Mouse (Mus musculus) gastrocnemius, adult 2 months (tissue): ENCODE measurements at regions not wholly inside any gene's neighbourhood (a gene's known extent, or its start where the extent isn't known, plus 50 kb on each side); places are given as distances from the start of the nearest gene placed in this dataset.

Experiments used
- DNase-seq: peaks from one replicate; pipeline ENCODE4 v3.0.0; 2022
- H3K27ac ChIP-seq: fragments of 200-600 bp; 2 replicates; pipeline ENCODE4 v1.8.1; 2022; ENCODE audit warnings: mild to moderate bottlenecking
- H3K4me3 ChIP-seq: fragments of 200-600 bp; 2 replicates; pipeline ENCODE4 v1.8.1; 2022; ENCODE audit warnings: mild to moderate bottlenecking, moderate library complexity
- CTCF ChIP-seq: fragments of 200-600 bp; IDR thresholded peaks from 2 replicates; pipeline ENCODE4 v1.8.1; 2022; ENCODE audit warnings: antibody characterized with exemption, mild to moderate bottlenecking, moderate library complexity
- intact Hi-C: fragments of 180-260 bp; cut with DNase I; formaldehyde crosslinking; loops from one replicate; pipeline ENCODE4 v1.15.1; 2025

- no peak for TF ChIP-seq CTCF
- DNase-seq = no peak
- Histone ChIP-seq H3K4me3 (no peak overlapping the region), H3K27ac (no peak overlapping the region)
- intact Hi-C loops = no loop called here
These were observed 172.7 kb upstream of the Runx1 start for GRCm38 (mm10) chr16:92998689-92999088.

DNA sequence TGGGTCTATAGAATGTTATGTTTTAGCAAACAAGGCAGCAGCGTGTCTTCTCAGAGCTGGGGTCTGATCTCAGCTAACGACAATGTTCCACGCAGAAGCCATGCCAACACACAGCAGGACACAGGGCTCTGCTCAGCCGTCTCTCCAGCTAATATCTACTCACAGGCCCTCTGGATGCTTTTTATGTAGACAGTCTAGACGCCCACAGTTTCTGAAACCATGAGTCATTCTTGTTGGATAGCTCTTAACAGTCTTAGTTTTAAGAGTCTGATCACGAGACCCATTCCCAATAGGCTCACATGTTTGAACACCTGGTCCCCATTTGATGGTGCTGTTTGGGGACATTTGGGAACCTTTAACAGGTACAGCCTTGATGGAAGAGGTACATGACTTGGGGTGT, 171.7 kb upstream of the Runx1 start:
- intact Hi-C loops = no loop called here
- Histone ChIP-seq H3K4me3 (no peak overlapping the region), H3K27ac (no peak overlapping the region)
- no peak for TF ChIP-seq CTCF
- no peak for DNase-seq

DNA sequence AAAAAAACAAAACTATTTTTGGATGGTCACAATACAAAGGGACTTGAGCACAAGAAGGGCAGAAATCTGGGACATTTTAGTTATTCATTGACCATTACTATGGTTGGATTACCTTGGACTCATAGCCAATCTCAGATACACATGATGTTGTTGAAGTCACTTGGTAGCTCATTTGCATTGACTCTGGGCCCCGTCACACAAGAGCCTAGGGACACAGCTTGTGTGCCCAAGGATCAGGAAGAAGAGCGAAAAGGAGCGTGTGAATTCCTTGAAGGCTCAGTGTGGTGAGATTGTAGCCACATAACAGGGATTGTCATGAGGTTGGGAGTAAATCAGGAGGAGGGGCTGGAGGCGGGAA, 170.0 kb upstream of the Runx1 start:
- TF ChIP-seq CTCF = no peak
- intact Hi-C loops = no loop called here
- Histone ChIP-seq H3K4me3 (no peak overlapping the region), H3K27ac (no peak overlapping the region)
- no peak for DNase-seq

DNA sequence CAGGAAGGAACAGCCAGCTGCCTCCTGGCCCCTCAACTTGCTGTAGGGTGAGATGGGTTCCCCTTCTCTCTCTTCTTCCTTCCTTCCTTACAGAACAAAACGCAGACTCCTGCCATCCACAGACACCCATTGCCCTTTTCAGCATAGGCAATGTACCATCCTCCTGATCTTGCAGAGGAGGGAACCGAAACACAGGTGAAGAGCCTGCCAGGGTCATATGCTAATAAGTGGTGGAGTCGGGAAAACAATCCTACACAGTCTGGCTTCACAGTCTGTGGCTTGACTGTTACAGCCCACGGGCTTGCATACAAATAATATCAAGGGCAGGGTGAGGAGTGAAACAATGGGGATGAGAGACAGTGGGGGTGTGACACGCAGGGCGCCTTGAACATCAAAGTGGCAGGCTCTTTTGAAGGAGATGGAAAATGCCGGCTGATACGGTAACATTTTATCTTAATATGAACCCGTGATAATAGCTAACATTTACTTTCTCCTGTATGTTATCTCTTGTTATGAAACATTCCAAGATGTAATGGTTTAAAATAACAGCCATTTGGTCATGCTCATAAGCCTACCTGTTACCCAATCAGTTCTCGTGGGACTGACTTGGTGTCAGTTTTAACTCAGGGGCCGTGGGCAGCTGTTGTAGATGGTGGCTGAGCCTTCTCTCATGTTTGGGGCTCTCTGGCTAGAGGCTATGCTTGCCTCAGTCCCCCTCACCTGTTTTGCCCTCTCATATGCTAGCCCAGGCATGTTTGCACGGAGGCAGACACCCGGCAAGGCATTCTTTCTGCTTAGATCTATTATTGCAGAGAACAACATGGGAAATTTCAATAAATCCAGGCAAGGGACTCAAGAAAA, 169.4 kb upstream of the Runx1 start:
- Histone ChIP-seq H3K27ac (no peak overlapping the region), H3K4me3 (no peak overlapping the region)
- DNase-seq = no peak
- TF ChIP-seq CTCF = no peak
- intact Hi-C loops = no loop called here

- DNase-seq = no peak
These were observed 166.9 kb upstream of the Runx1 start for GRCm38 (mm10) chr16:92992876-92993275.

DNA sequence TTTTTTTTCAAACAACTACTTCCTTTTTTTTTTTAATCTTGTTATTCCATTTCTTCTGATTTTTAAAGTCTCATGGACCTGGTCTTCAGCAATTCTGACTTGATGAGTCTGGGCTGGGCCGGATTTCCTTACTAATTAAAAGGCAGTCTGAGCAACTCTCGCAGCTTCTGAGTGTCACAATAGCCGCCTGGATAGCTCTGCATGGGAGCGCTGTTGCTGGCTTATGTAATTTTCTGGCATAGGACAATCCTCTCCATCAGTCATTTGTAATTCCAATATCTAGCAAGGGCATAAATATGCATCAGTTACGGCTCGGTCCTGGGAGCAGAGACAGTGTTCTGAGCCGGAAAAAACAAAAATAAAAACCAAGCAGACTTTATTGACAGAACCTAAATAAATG, 165.5 kb upstream of the Runx1 start:
- intact Hi-C loops = no loop called here
- Histone ChIP-seq H3K4me3 (no peak overlapping the region), H3K27ac (no peak overlapping the region)
- TF ChIP-seq CTCF = no peak
- DNase-seq = no peak

More at GRCm38 (mm10) chr16:92992876-92993275, 166.9 kb upstream of the Runx1 start:
- no peak overlapping the region for H3K27ac ChIP-seq
- no peak for TF ChIP-seq CTCF
- intact Hi-C loops = no loop called here
- H3K4me3 ChIP-seq = no peak overlapping the region

- Histone ChIP-seq H3K27ac (no peak overlapping the region), H3K4me3 (no peak overlapping the region)
- DNase-seq = no peak
- no peak for TF ChIP-seq CTCF
- intact Hi-C loops = no loop called here
These were observed 162.5 kb upstream of the Runx1 start for GRCm38 (mm10) chr16:92988416-92988815.

DNA sequence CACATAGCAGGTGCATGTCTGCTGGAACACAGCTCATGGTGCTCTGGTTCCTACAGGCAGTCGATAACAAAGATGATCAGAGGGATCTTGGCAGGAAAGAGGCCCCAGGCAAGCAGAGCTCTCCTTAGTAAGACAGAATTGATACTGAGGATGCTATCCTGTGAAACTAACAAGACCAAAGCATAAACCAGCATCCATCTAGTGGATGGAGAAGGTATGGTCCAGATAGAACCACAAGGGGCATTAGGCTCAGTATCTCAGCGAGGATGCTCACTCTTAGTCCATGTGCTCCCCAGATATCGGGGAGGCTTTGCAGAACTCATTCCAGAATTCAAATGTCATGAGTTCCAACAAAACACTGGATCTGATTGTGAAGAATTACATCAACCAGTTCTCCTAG, 162.1 kb upstream of the Runx1 start:
- TF ChIP-seq CTCF = peak; percentile 14; the same call in 1 of the 2 replicates
- Histone ChIP-seq H3K27ac (no peak overlapping the region), H3K4me3 (no peak overlapping the region)
- DNase-seq = no peak
- intact Hi-C loops = no loop called here

GRCm38 (mm10) chr16:92985768-92986167, 159.8 kb upstream of the Runx1 start:
- Histone ChIP-seq H3K4me3 (no peak overlapping the region), H3K27ac (no peak overlapping the region)
- no peak for TF ChIP-seq CTCF
- intact Hi-C loops = no loop called here
- no peak for DNase-seq

GRCm38 (mm10) chr16:92982934-92983333, 157.0 kb upstream of the Runx1 start:
- TF ChIP-seq CTCF = no peak
- no peak overlapping the region for H3K4me3 ChIP-seq
- intact Hi-C loops = no loop called here
- DNase-seq = no peak
- no peak overlapping the region for H3K27ac ChIP-seq

DNA sequence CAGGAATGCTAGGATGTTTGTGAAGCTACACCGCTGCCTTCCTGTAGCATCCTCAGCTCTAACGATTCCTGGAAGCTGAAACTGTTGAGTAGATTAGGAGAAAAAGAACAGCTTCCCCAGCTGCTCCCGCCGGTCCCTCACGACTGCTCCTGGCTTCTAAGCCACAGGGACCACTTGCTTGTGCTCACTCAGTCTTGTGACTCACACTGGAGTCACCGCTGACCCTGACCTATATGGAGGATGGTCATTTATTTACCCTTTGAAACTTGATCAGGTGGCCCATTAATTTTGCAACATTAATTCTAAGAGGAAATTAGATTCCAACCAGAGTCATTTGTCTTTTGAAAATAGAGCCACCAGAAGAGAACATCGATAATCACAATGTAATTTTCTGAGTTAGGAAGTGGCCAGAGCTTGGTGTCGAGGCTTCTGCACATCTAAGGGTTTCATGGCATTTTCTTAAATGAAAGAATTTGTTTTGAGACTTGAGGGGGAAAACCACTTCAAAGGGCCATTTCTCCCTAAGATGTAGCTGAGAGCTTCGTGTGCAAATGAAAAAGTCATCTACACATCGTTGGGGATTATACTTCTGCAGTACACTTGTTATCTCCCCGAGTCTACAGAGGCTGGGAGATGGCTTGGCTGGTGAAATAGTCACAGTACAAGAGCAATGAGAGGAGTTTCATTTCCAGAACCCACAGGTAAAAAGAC, 153.8 kb upstream of the Runx1 start:
- Histone ChIP-seq H3K27ac (no peak overlapping the region), H3K4me3 (no peak overlapping the region)
- TF ChIP-seq CTCF = no peak
- intact Hi-C loops = no loop called here
- no peak for DNase-seq

- H3K4me3 ChIP-seq = no peak overlapping the region
- intact Hi-C loops = no loop called here
- H3K27ac ChIP-seq = no peak overlapping the region
- no peak for DNase-seq
- no peak for TF ChIP-seq CTCF
These were observed 150.1 kb upstream of the Runx1 start for GRCm38 (mm10) chr16:92976097-92976496.

DNA sequence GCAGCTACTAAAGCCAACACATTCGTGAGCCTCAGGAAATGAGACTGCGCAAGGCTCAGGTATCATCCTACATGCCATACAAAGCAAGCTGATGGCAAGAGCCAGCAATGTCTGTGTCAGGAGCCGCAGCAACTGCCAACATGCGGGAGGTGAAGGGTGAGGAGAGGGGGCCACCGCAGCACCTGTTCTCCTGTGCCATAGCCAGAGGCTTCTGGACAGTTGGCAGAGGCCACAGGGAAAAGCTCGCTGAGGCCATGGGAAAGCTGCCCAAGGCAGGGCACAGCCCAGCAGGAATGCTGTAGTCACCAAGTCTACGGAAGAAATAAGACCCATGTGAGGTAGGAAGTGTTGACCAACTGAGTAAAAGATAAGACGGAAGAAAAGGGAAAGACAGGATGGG, 149.1 kb upstream of the Runx1 start:
- DNase-seq = peak; percentile 93
- intact Hi-C loops = loop anchor here (1.0 kb wide), 1 partner anchor 31 kb away; no protein-coding TSS in a partner anchor
- Histone ChIP-seq H3K4me3 (no peak overlapping the region), H3K27ac (peak overlapping the region; percentile 25; the same call in 1 of the 2 replicates)
- TF ChIP-seq CTCF = no peak
